Mouse (Mus musculus) midbrain, embryonic 16.5 days (tissue): ENCODE measurements around the gene Morn1. TPM values are rescaled to one million over a fixed set of nuclear protein-coding genes. Genes with fewer than 3 reads are reported as not detected.

Source experiments
- ATAC-seq: fragments of 200-750 bp; cut with Nextera tagmentation; 2 replicates; pipeline ENCODE4 v1.8.0; 2017; ENCODE audit warnings: moderate TSS enrichment
- H3K27ac ChIP-seq: fragments of 300-500 bp; sonication (generic); 2 replicates; pipeline ENCODE4 v1.5.1; 2014; ENCODE audit warnings: mild to moderate bottlenecking, low read length, mixed read lengths
- H3K27me3 ChIP-seq: fragments of 300-500 bp; sonication (generic); 2 replicates; pipeline ENCODE4 v1.6.1; 2014; ENCODE audit warnings: low read depth, low read length, mixed read lengths; ENCODE audit not compliant: control insufficient read depth, insufficient read depth
- H3K36me3 ChIP-seq: fragments of 300-500 bp; sonication (generic); 2 replicates; pipeline ENCODE4 v1.6.1; 2014; ENCODE audit warnings: mild to moderate bottlenecking, low read length, moderate library complexity, mixed read lengths; ENCODE audit not compliant: control insufficient read depth, insufficient read depth
- H3K4me1 ChIP-seq: fragments of 300-500 bp; sonication (generic); 2 replicates; pipeline ENCODE4 v1.6.1; 2014; ENCODE audit warnings: mild to moderate bottlenecking, low read length, mixed read lengths; ENCODE audit not compliant: control insufficient read depth, insufficient read depth
- H3K4me2 ChIP-seq: fragments of 300-500 bp; sonication (generic); 2 replicates; pipeline ENCODE4 v1.6.1; 2014; ENCODE audit warnings: mild to moderate bottlenecking, low read length, mixed read lengths
- H3K4me3 ChIP-seq: fragments of 300-500 bp; sonication (generic); 2 replicates; pipeline ENCODE4 v1.5.1; 2014; ENCODE audit warnings: low read depth, mild to moderate bottlenecking, low read length, moderate library complexity, mixed read lengths
- H3K9ac ChIP-seq: fragments of 300-500 bp; sonication (generic); 2 replicates; pipeline ENCODE4 v1.6.1; 2014; ENCODE audit warnings: low read depth, low read length, mixed read lengths
- H3K9me3 ChIP-seq: fragments of 300-500 bp; sonication (generic); replicated peaks from 2 replicates; pipeline ENCODE4 v1.6.1; 2014; ENCODE audit warnings: mild to moderate bottlenecking, low read length, mixed read lengths; ENCODE audit not compliant: control insufficient read depth, poor library complexity, severe bottlenecking
- WGBS: fragments of 180-500 bp; shearing (Covaris S2); extraction: QIAGEN DNeasy Blood & Tissue Kit; methylation state at CpG from one replicate; pipeline ENCODE4 v1.1.7; 2014; 5-methylcytosine and 5-hydroxymethylcytosine counted together
- polyA plus RNA-seq: library from polyadenylated mRNA; unstranded; fragments of >200 nt; fragmentation: Nextera tagmentation; extraction: Ambion mirVana; gene quantifications from 2 replicates; pipeline ENCODE4 v1.2.1, GENCODE M21; 2015

Morn1 gene
- polyA plus RNA-seq, 1 experiment from 2014 or later: 8.9 TPM

DNA sequence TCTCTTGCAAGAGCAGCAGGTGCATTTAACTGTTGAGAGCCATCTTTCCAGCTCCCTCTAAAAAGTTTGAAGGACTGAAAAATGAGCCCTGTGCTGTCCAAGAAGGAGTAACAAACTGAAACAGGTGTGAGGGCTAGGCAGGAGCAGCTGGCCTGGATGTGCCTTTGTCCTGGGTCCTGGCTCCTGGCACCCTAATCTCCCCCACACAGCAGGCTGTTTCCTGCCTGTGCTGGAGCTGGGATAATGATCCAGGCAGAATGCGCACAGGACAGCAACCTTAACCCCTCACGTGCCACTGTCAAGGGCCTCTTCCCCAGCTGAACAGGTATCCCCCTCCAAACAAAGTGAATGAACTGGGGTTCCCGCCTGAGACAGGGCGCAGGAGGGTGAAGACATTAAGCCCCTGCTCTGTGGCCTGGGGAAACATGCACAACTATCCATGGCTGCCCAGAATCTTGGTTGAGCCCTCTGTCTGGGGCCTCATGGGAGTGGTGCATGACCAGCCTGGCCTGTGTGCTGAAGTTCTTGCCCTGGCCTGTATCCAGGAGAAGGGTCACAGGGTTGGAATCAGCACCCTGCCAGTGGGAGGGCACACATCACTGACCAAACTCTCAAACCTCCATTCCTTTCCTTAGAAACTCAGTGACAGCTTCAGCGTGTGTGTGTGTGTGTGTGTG, 49.7 kb downstream of the Morn1 start:
- H3K4me2 ChIP-seq: no peak overlapping the region
- no peaks in the 10 kb centered on the region for H3K27me3 ChIP-seq
- no peak overlapping the region for H3K4me3 ChIP-seq
- no peak overlapping the region for H3K9ac ChIP-seq
- H3K9me3 ChIP-seq: no peaks in the 10 kb centered on the region
- H3K4me1 ChIP-seq: peaks cover 3% of the 10 kb centered on the region; the same call in 1 of the 2 replicates
- 57% methylated on average over 5 of the region's 5 CpGs for WGBS
- no peak for ATAC-seq
- H3K27ac ChIP-seq: no peak overlapping the region
- no peaks in the 10 kb centered on the region for H3K36me3 ChIP-seq

DNA sequence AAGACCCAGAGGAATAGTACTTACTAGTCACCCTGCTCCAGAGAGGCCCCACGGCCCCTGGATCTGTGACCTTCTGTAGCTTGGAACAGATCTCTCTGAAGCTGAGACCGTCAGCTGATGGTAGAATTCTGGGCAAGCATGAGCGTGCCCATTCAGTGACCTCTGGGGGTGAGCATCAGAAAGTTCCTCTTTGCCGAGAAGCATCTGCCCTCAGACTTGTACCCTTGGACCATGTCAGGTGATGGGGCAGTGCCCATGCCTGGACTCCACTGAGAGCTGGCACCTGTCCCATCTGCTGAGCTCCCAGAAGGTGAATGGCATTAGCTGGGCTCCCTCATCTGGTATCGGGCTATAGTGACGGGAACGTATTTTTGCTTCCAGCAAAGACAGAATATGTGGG, 51.5 kb downstream of the Morn1 start:
- ATAC-seq: no peak
- no peak overlapping the region for H3K9ac ChIP-seq
- no peak overlapping the region for H3K27ac ChIP-seq
- H3K27me3 ChIP-seq: no peaks in the 10 kb centered on the region
- 87% methylated on average over 7 of the region's 7 CpGs for WGBS
- no peaks in the 10 kb centered on the region for H3K9me3 ChIP-seq
- H3K4me2 ChIP-seq: no peak overlapping the region
- H3K4me3 ChIP-seq: no peak overlapping the region
- H3K4me1 ChIP-seq: peaks cover 3% of the 10 kb centered on the region; the same call in 1 of the 2 replicates
- no peaks in the 10 kb centered on the region for H3K36me3 ChIP-seq

DNA sequence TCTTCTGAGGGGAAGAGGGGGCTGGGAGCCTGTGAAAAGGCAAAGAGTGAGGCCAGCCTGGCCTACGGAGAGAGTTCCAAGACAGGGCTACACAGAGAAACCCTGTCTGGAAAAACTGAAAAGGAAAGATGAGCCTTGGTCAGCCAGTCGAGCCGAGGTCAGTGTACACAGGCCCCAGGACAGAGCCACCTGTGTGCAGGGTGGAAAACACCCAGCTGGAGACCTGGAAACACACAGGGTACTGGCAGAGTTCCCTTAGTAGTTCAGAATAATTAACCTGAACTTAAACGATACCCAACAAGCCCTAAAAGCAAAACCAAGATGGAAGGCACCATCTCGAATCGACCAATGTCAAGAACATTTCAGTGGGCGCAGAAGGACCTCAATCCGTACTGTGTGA, 52.1 kb downstream of the Morn1 start:
- Histone ChIP-seq H3K9me3 (no peaks in the 10 kb centered on the region), H3K36me3 (no peaks in the 10 kb centered on the region), H3K9ac (no peak overlapping the region), H3K4me2 (no peak overlapping the region), H3K4me1 (peaks cover 4% of the 10 kb centered on the region; the same call in 1 of the 2 replicates), H3K27me3 (no peaks in the 10 kb centered on the region), H3K4me3 (no peak overlapping the region), H3K27ac (no peak overlapping the region)
- WGBS: 85% methylated on average over 8 of the region's 8 CpGs
- no peak for ATAC-seq

DNA sequence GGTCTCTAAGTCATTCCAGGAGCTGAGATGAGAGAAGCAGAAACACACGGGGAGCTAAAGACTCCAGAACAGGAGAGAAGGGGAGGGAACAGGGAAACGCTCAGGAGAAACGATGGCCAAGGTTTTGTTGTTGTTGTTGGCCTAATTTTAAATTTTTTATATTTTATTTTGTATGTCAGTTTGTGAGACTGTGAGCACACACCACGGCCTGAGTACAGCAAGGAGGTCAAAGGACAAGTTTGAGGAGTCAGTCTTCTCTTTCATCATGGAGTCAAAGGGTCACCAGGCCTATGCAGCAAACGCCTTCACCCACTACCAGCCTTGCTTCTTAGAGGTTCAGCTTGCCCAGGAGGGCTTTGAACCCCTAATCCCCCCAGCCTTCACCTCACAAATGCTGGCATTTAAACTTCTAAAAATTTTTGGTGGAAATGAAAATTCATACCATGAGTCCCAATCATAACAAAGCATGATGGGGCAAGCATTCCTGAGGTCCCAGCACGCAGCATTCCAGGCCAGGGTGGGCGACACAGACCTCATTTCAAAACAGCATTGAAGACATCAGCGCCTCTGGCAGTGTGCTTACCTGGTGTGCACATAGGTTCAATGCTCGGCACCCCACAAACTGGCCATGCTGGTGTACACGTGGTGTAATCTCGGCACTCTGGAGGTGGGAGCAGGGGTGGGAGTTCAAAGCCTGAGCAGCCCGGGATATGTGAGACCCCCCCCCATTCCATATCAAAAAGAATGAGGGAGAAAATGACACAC, 53.1 kb downstream of the Morn1 start:
- Histone ChIP-seq H3K27me3 (no peaks in the 10 kb centered on the region), H3K4me1 (peaks cover 11% of the 10 kb centered on the region), H3K27ac (no peak overlapping the region), H3K9ac (no peak overlapping the region), H3K4me3 (no peak overlapping the region), H3K4me2 (no peak overlapping the region), H3K36me3 (no peaks in the 10 kb centered on the region), H3K9me3 (no peaks in the 10 kb centered on the region)
- ATAC-seq: no peak
- WGBS: 87% methylated on average over 12 of the region's 12 CpGs

DNA sequence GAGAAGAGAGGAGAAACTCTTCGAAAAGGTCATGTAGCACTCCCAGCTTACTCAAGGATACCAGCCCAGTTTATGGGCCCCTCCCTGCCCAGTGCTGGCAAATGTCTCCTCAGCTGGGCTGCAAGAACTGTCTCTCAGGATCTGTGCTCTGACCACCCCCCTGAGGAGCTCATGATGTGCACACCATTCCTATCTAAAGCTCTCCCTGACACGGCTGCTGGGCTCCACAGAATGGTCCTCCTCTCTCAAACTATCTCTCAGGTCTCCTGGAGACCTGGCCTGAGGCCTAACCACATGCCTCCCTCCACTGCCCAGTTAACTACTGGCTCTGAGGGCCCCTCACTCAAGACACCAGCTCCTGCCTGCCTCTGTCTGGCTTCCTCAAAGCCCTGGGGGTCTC, 53.8 kb downstream of the Morn1 start:
- no peak overlapping the region for H3K27ac ChIP-seq

DNA sequence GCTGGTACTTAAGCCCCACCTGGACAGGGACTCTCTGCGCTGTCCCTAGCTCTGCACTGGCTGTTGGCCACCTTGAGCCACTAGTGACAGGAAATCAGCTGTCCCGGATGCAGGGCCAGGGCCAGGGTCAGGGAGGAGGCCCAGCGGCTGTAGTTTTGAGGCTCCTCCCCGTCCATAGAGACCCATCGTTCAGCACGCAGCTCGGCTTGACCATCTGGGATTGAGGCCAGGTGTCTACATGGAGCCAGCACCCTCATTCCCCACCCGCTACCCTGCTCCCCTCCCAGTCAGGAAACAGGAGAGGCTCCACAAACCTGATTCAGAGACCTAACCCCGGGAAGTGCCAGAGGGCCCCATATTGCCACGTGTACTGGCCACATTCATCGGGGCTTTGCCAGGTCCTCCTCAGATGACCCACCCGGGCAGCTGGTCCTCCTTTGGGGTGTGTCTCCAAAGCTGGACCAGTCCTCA, 54.5 kb downstream of the Morn1 start:
- Histone ChIP-seq H3K27ac (no peak overlapping the region), H3K36me3 (no peaks in the 10 kb centered on the region), H3K4me1 (peaks cover 17% of the 10 kb centered on the region), H3K9me3 (no peaks in the 10 kb centered on the region), H3K4me2 (no peak overlapping the region), H3K27me3 (no peaks in the 10 kb centered on the region), H3K9ac (no peak overlapping the region), H3K4me3 (no peak overlapping the region)
- 82% methylated on average over 12 of the region's 12 CpGs for WGBS
- no peak for ATAC-seq

More for the DNA sequence above, 53.8 kb downstream of the Morn1 start:
- H3K4me1 ChIP-seq: peaks cover 17% of the 10 kb centered on the region
- 70% methylated on average over 2 of the region's 2 CpGs for WGBS
- no peak overlapping the region for H3K9ac ChIP-seq
- H3K4me3 ChIP-seq: no peak overlapping the region
- no peak overlapping the region for H3K4me2 ChIP-seq
- ATAC-seq: no peak
- no peaks in the 10 kb centered on the region for H3K27me3 ChIP-seq
- no peaks in the 10 kb centered on the region for H3K36me3 ChIP-seq
- H3K9me3 ChIP-seq: no peaks in the 10 kb centered on the region

DNA sequence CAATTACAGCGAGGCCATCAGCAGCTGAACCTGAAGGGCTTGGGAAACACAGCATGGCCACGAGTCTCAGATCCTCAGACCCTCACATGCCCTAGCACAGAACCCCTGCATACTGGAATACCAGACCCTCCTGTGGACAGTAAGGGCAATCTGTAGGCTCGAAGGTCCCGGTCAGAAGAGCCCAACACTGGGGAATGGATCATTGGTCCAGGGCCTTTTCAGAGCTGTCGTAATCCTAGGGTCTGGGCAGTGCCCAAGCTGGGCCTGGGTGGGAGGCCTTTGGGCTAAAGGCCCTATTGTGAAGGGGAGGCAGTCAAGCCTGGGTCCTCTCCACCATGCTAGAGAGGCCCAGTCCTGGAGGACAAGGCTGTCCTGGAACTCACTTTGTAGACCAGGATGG, 56.5 kb downstream of the Morn1 start:
- ATAC-seq: no peak
- no peak overlapping the region for H3K9ac ChIP-seq

DNA sequence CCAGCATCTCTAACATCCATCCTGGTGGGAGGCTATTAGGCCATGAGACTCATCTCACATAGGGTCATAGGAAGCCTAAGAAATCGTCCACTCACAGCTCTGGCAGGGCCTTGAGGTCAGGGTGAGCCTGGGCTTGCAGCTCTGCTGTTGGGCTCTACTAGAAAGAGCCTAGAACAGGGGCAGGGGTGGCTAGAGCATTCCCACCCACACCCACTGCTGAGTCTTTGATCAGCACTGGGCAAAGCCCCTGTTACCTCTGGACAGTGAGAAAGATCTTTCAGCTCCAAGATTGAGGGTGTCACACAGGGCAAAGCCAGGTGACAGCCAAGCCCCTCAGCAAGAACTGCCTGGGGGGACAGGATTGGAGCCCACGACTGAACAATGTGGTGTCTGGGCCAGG, 57.0 kb downstream of the Morn1 start:
- H3K27me3 ChIP-seq: no peaks in the 10 kb centered on the region
- H3K4me1 ChIP-seq: peaks cover 17% of the 10 kb centered on the region
- H3K4me2 ChIP-seq: no peak overlapping the region
- ATAC-seq: no peak
- peak overlapping the region; percentile 76 for H3K27ac ChIP-seq
- H3K36me3 ChIP-seq: no peaks in the 10 kb centered on the region
- no peak overlapping the region for H3K4me3 ChIP-seq
- peak overlapping the region; percentile 48; the same call in 1 of the 2 replicates for H3K9ac ChIP-seq
- WGBS: 40% methylated on average over 2 of the region's 2 CpGs
- H3K9me3 ChIP-seq: no peaks in the 10 kb centered on the region

More for the DNA sequence above, 56.5 kb downstream of the Morn1 start:
- Histone ChIP-seq H3K4me3 (no peak overlapping the region), H3K27me3 (no peaks in the 10 kb centered on the region), H3K36me3 (no peaks in the 10 kb centered on the region), H3K27ac (no peak overlapping the region), H3K4me2 (no peak overlapping the region), H3K9me3 (no peaks in the 10 kb centered on the region), H3K4me1 (peaks cover 17% of the 10 kb centered on the region)
- 92% methylated on average over 5 of the region's 5 CpGs for WGBS
